Comparison of ENCODE assay signal across 11 mouse cellular contexts in genomic region chr12:91050593-91051325, GRCm38 (mm10).
DNase-seq lines count a peak whose midpoint lies in the region; ATAC-seq lines count a peak whose summit lies in the region.
"Had no signal": no experiment of that assay in that cellular context is flagged by ENCODE, and none has a peak within 500 bp of the region (broad histone marks: within the 10 kb centered on the region; RNA-seq: fewer than 3 reads in every experiment).

No protein-coding gene starts in this region.

- peak; percentile 9 for DNase-seq in adrenal gland, postnatal 14 days
- no peak for DNase-seq in adrenal gland, postnatal 4 days (ENCODE audit: low spot score in 2 of 2)
- DNase-seq in layer of hippocampus, adult 11-12 months (ENCODE audit: low spot score): peak; percentile 9
- no peak for DNase-seq in layer of hippocampus, adult 9-10 months (ENCODE audit: low spot score)
- DNase-seq in cerebellum, adult 9-10 months: peak; percentile 99
- DNase-seq in layer of hippocampus, postnatal 36 days: peak; percentile 11 to 17
- DNase-seq in spleen, postnatal 10 days (ENCODE audit: low spot score in 2 of 2): no peak
- DNase-seq: kidney, adult 18-20 months; lung, postnatal 36 days; spleen, adult 18-20 months had no signal

- no peak for ATAC-seq in monocyte, adult 5-6 weeks (replicated peaks; ENCODE audit: insufficient number of reproducible peaks, low FRiP score, low TSS enrichment, poor library complexity, severe bottlenecking)

Comparison
In these comparisons a context has a peak if more than half of its experiments do, and no peak if none do; other contexts are left out.
1. DNase-seq: peak in adrenal gland, postnatal 14 days (single experiment), layer of hippocampus, adult 11-12 months (single experiment), cerebellum, adult 9-10 months (single experiment) and layer of hippocampus, postnatal 36 days (2 of 2); none in adrenal gland, postnatal 4 days (0 of 2), layer of hippocampus, adult 9-10 months (single experiment) and spleen, postnatal 10 days (0 of 2).